Mouse (Mus musculus): ENCODE data around the gene Pcgf2. TPM values are rescaled to one million over a fixed set of nuclear protein-coding genes. Genes with fewer than 3 reads are reported as not detected.

Gene Pcgf2
- 16.0 and 18.6 TPM in 2 replicates for polyA plus RNA-seq (2016; fragmentation: Nextera tagmentation; extraction: Ambion mirVana)

DNA sequence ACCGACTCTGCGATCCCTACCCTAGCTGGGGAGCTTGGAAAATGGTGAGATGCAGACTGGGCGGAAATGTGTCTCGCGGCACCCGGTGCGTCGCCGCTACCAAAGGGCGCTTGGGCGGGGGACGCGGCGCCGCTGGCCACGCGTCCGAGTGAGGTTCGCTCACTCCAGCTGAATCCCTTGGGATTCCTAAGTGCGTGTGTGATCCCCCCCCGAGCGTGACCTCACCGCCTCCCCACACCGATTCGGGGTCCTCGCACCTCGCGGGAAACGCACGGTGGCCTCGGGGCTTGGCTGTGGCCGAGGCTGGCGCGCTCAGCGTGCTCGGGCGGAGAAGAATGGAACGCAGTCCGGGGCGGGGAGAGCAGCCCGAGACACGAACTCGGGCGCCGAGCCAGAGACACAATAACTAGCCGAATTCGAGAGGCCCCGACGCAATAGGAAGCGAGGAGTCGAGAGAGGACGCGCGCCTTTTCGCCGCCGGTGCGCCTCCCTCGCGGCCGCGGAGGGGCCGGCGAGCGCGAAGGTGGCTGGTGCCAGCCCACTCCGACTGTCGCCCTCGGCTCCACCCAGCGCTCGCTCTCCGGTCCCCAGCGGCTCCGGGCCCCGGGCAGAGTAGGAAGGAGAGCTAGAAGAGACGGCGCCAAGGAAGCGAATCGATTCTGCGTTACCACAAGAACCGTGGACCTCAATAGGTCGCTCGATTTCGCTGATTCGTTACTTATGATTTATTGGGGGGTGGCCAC lies at the start of gene Pcgf2:
Pcgf2 (minus strand) TSS at position 495 of the 743 bp plus-strand sequence.
- Histone ChIP-seq H3K27ac (replicated peaks) (peak within 1 kb of the TSS; percentile 99), H3K4me1 (peaks cover 72% of the 10 kb centered on the region), H3K27me3 (ENCODE audit: low read depth, poor library complexity, severe bottlenecking) (0 out of 2 replicates have a peak, but pooled peaks cover 7% of the 10 kb centered on the region), H3K9me3 (replicated peaks) (no peaks in the 10 kb centered on the region), H3K36me3 (peaks cover 14% of the 10 kb centered on the region; the same call in 1 of the 2 replicates), H3K4me3 (peak within 1 kb of the TSS; percentile 90)
- DNase-seq (ENCODE audit: low spot score): peak; percentile 82
- WGBS: under 1% methylated on average over 85 of the region's 85 CpGs

GRCm38 (mm10) chr11:97748496-97748895 lies 48.2 kb upstream of the Pcgf2 start:
- 88% methylated on average over 5 of the region's 5 CpGs for WGBS
- Histone ChIP-seq H3K9me3 (replicated peaks) (peaks cover 4% of the 10 kb centered on the region; the same call in 1 of the 2 replicates), H3K36me3 (peaks cover 75% of the 10 kb centered on the region), H3K27ac (replicated peaks) (no peak overlapping the region), H3K27me3 (ENCODE audit: low read depth, poor library complexity, severe bottlenecking) (no peaks in the 10 kb centered on the region), H3K4me3 (no peak overlapping the region), H3K4me1 (peaks cover 7% of the 10 kb centered on the region)
- DNase-seq (ENCODE audit: low spot score): no peak

- peaks cover 68% of the 10 kb centered on the region for H3K36me3 ChIP-seq
- H3K27me3 ChIP-seq (ENCODE audit: low read depth, poor library complexity, severe bottlenecking): no peaks in the 10 kb centered on the region
- no peak overlapping the region for H3K4me3 ChIP-seq
- WGBS: 87% methylated on average over 8 of the region's 8 CpGs
- DNase-seq (ENCODE audit: low spot score): no peak
- peaks cover 4% of the 10 kb centered on the region; the same call in 1 of the 2 replicates for H3K9me3 ChIP-seq (replicated peaks)
- peaks cover 14% of the 10 kb centered on the region for H3K4me1 ChIP-seq
- H3K27ac ChIP-seq (replicated peaks): no peak overlapping the region
These were observed 47.5 kb upstream of the Pcgf2 start for GRCm38 (mm10) chr11:97747773-97748172.

DNA sequence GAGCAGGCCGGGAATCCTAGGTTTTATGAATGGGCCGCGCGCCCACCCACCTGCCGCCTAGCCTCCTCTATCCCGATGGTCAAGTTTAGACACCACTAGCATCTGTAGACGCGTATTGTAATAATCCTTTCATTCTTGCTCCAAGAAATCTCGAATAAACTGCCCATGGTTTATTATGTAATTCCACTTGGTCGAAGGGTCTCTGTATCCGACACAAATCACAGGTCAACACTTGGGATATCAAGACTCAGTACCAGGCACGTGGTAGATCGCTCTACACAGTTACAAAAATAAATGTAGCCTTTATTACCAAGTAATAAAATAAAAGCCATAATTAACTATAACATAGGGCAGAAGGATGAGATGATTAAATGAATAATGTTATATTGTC lies 45.0 kb upstream of the Pcgf2 start:
- Histone ChIP-seq H3K27me3 (ENCODE audit: low read depth, poor library complexity, severe bottlenecking) (no peaks in the 10 kb centered on the region), H3K4me3 (peak overlapping the region; percentile 90), H3K36me3 (peaks cover 44% of the 10 kb centered on the region), H3K9me3 (replicated peaks) (no peaks in the 10 kb centered on the region), H3K4me1 (peaks cover 24% of the 10 kb centered on the region), H3K27ac (replicated peaks) (peak overlapping the region; percentile 98)
- 14% methylated on average over 13 of the region's 13 CpGs for WGBS
- DNase-seq (ENCODE audit: low spot score): no peak

- H3K4me1 ChIP-seq: peaks cover 28% of the 10 kb centered on the region
- peak overlapping the region; percentile 90 for H3K4me3 ChIP-seq
- H3K27ac ChIP-seq (replicated peaks): peak overlapping the region; percentile 98
- under 1% methylated on average over 45 of the region's 57 CpGs for WGBS
- H3K9me3 ChIP-seq (replicated peaks): no peaks in the 10 kb centered on the region
- H3K27me3 ChIP-seq (ENCODE audit: low read depth, poor library complexity, severe bottlenecking): no peaks in the 10 kb centered on the region
- peaks cover 39% of the 10 kb centered on the region for H3K36me3 ChIP-seq
- DNase-seq (ENCODE audit: low spot score): peak; percentile 99
These were observed 44.5 kb upstream of the Pcgf2 start for GRCm38 (mm10) chr11:97744718-97745330.

DNA sequence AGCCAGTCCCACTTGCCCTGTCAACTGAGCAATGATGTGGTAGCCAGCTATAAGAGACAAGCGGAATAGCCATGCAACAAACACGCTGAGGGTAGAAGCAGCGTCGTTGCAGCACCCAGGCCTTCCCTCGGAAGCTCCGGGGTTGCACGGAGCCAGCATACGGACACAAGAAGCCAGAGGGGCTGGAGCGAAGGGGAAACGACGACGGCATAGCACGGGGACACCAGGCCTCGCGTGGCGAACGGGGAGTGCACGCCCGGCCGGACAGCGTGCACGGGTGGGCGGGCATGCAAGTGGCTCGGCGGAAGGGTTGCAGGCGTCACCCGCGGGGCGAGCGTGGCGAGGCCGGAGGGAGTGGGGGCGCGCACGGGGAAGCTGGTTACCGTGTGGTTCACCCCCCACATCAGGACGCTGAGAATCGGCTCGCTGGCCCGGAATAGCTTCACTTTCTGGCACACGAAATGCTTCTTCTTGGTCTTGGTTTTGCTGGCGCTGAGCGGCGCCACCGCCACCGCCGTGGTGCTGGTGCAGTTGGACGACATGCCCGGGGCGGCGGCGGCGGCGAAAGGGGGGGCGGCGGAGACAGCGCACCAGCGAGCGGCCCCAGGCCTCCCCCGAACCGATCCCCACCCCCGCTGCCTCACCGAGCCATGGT lies 43.9 kb upstream of the Pcgf2 start, which contains the start of gene Pip4k2b:
Pip4k2b (minus strand) TSS at position 642 of the 655 bp plus-strand sequence.
- H3K27me3 ChIP-seq (ENCODE audit: low read depth, poor library complexity, severe bottlenecking): no peaks in the 10 kb centered on the region
- H3K4me1 ChIP-seq: peaks cover 28% of the 10 kb centered on the region
- H3K4me3 ChIP-seq: peak within 1 kb of the TSS; percentile 90
- DNase-seq (ENCODE audit: low spot score): no peak
- no peaks in the 10 kb centered on the region for H3K9me3 ChIP-seq (replicated peaks)
- under 1% methylated on average over 54 of the region's 63 CpGs for WGBS
- peaks cover 33% of the 10 kb centered on the region for H3K36me3 ChIP-seq
- H3K27ac ChIP-seq (replicated peaks): peak within 1 kb of the TSS; percentile 98

GRCm38 (mm10) chr11:97743423-97743822 lies 43.1 kb upstream of the Pcgf2 start:
- Histone ChIP-seq H3K4me1 (peaks cover 28% of the 10 kb centered on the region), H3K9me3 (replicated peaks) (no peaks in the 10 kb centered on the region), H3K36me3 (peaks cover 27% of the 10 kb centered on the region), H3K4me3 (peak overlapping the region; percentile 90), H3K27me3 (ENCODE audit: low read depth, poor library complexity, severe bottlenecking) (no peaks in the 10 kb centered on the region), H3K27ac (replicated peaks) (peak overlapping the region; percentile 98; the same call in 1 of the 2 replicates)
- DNase-seq (ENCODE audit: low spot score): no peak
- 55% methylated on average over 9 of the region's 9 CpGs for WGBS

GRCm38 (mm10) chr11:97742591-97742990 lies 42.3 kb upstream of the Pcgf2 start:
- 85% methylated on average over 9 of the region's 9 CpGs for WGBS
- Histone ChIP-seq H3K9me3 (replicated peaks) (no peaks in the 10 kb centered on the region), H3K4me3 (peak overlapping the region; percentile 90), H3K27me3 (ENCODE audit: low read depth, poor library complexity, severe bottlenecking) (no peaks in the 10 kb centered on the region), H3K27ac (replicated peaks) (0 out of 2 replicates have a peak overlapping the region, but pooled peaks have one; percentile 13), H3K36me3 (peaks cover 19% of the 10 kb centered on the region), H3K4me1 (peaks cover 28% of the 10 kb centered on the region)
- DNase-seq (ENCODE audit: low spot score): no peak

DNA sequence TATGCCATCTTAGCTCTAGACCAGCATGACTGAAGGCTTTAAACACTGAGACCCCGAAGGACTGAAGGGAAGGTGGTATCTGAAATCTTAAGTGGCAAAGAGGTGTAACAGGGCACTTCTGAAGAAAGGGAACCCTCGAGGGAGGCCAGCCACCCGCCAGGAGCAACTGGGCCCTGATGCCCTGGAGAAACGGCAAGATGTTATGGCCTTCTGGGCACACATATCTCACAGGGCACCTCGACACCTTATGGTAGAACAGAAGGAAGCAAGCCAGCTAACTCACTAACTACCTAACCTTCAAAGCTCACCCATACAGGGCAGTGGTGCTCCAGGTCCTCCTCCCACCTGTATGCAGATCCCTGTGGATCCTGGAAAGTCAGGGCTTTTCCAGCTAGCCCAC lies 41.9 kb upstream of the Pcgf2 start:
- Histone ChIP-seq H3K9me3 (replicated peaks) (no peaks in the 10 kb centered on the region), H3K4me1 (peaks cover 28% of the 10 kb centered on the region), H3K36me3 (peaks cover 14% of the 10 kb centered on the region), H3K27me3 (ENCODE audit: low read depth, poor library complexity, severe bottlenecking) (no peaks in the 10 kb centered on the region), H3K4me3 (peak overlapping the region; percentile 90), H3K27ac (replicated peaks) (no peak overlapping the region)
- no peak for DNase-seq (ENCODE audit: low spot score)
- WGBS: 91% methylated on average over 5 of the region's 5 CpGs

- WGBS: 52% methylated on average over 7 of the region's 7 CpGs
- H3K27ac ChIP-seq (replicated peaks): no peak overlapping the region
- no peak for DNase-seq (ENCODE audit: low spot score)
These were observed 39.9 kb upstream of the Pcgf2 start for GRCm38 (mm10) chr11:97740190-97740589.

DNA sequence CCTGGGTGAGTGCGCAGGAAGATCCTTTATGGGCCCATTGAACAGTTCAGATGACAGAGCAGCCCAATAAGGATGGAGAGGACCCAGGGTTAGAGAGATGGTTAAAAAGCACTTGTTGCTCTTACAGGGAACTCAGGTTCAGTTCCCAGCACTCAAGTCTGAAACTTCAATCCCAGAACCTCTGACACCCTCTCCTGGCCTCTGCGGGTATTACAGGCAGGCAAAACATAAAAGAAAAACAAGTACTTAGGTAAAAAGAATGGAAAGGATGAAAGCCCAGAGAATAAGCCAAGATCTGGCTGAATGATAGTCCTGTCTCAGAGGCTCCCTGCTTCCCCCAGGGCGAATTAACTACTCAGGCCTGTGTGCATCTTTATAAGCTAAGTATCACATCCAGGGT lies 38.9 kb upstream of the Pcgf2 start:
- DNase-seq (ENCODE audit: low spot score): no peak
- WGBS: 91% methylated on average over 3 of the region's 3 CpGs
- H3K4me3 ChIP-seq: no peak overlapping the region
- H3K27ac ChIP-seq (replicated peaks): no peak overlapping the region
- H3K4me1 ChIP-seq: peaks cover 30% of the 10 kb centered on the region
- H3K36me3 ChIP-seq: no peaks in the 10 kb centered on the region
- H3K27me3 ChIP-seq (ENCODE audit: low read depth, poor library complexity, severe bottlenecking): no peaks in the 10 kb centered on the region
- no peaks in the 10 kb centered on the region for H3K9me3 ChIP-seq (replicated peaks)

More at GRCm38 (mm10) chr11:97740190-97740589, 39.9 kb upstream of the Pcgf2 start:
- H3K9me3 ChIP-seq (replicated peaks): no peaks in the 10 kb centered on the region
- H3K4me3 ChIP-seq: no peak overlapping the region
- H3K27me3 ChIP-seq (ENCODE audit: low read depth, poor library complexity, severe bottlenecking): no peaks in the 10 kb centered on the region
- peaks cover 28% of the 10 kb centered on the region for H3K4me1 ChIP-seq
- H3K36me3 ChIP-seq: no peaks in the 10 kb centered on the region

- Histone ChIP-seq H3K4me3 (no peak overlapping the region), H3K4me1 (peaks cover 30% of the 10 kb centered on the region), H3K9me3 (replicated peaks) (no peaks in the 10 kb centered on the region), H3K27ac (replicated peaks) (no peak overlapping the region), H3K27me3 (ENCODE audit: low read depth, poor library complexity, severe bottlenecking) (no peaks in the 10 kb centered on the region), H3K36me3 (no peaks in the 10 kb centered on the region)
- no peak for DNase-seq (ENCODE audit: low spot score)
- 71% methylated on average over 6 of the region's 6 CpGs for WGBS
These were observed 38.4 kb upstream of the Pcgf2 start for GRCm38 (mm10) chr11:97738703-97739102.
